Mouse (Mus musculus) stomach, postnatal 0 days (tissue): ENCODE results near the gene Kcne3. TPM values are rescaled to one million over a fixed set of nuclear protein-coding genes. Genes with fewer than 3 reads are reported as not detected.

Experiments used
- ATAC-seq: fragments of 200-750 bp; cut with Nextera tagmentation; 2 replicates; pipeline ENCODE4 v1.8.0; 2017; ENCODE audit not compliant: low FRiP score, low TSS enrichment
- DNase-seq: peaks from one replicate; pipeline ENCODE4 v3.0.0-alpha.2; 2016; ENCODE audit warnings: low spot score
- H3K27ac ChIP-seq: fragments of 300-500 bp; sonication (generic); replicated peaks from 2 replicates; pipeline ENCODE4 v1.5.1; 2014; ENCODE audit warnings: mild to moderate bottlenecking, control low read depth
- H3K27me3 ChIP-seq: fragments of 300-500 bp; sonication (generic); 2 replicates; pipeline ENCODE4 v1.6.1; 2014; ENCODE audit warnings: low read length; ENCODE audit not compliant: control insufficient read depth, insufficient read depth
- H3K36me3 ChIP-seq: fragments of 300-500 bp; sonication (generic); 2 replicates; pipeline ENCODE4 v1.6.1; 2014; ENCODE audit warnings: low read length, mixed read lengths; ENCODE audit not compliant: control insufficient read depth, insufficient read depth
- H3K4me1 ChIP-seq: fragments of 300-500 bp; sonication (generic); replicated peaks from 2 replicates; pipeline ENCODE4 v1.6.1; 2014; ENCODE audit warnings: antibody characterized with exemption; ENCODE audit not compliant: control insufficient read depth, insufficient read depth
- H3K4me2 ChIP-seq: fragments of 300-500 bp; sonication (generic); replicated peaks from 2 replicates; pipeline ENCODE4 v1.6.1; 2014; ENCODE audit warnings: low read depth, mild to moderate bottlenecking, control low read depth, moderate library complexity
- H3K4me3 ChIP-seq: fragments of 300-500 bp; sonication (generic); 2 replicates; pipeline ENCODE4 v1.5.1; 2014; ENCODE audit warnings: low read depth, low read length, control low read depth
- H3K9ac ChIP-seq: fragments of 300-500 bp; sonication (generic); 2 replicates; pipeline ENCODE4 v1.6.1; 2014; ENCODE audit warnings: mild to moderate bottlenecking, low read length, control low read depth, mixed read lengths
- H3K9me3 ChIP-seq: fragments of 300-500 bp; sonication (generic); 2 replicates; pipeline ENCODE4 v1.6.1; 2016; ENCODE audit warnings: low read length; ENCODE audit not compliant: control insufficient read depth
- CTCF ChIP-seq: IDR thresholded peaks from 2 replicates; pipeline ENCODE4 v1.5.1; 2016; ENCODE audit warnings: antibody characterized with exemption, low read depth, mild to moderate bottlenecking, moderate library complexity
- EP300 ChIP-seq: optimal IDR thresholded peaks from 2 replicates; pipeline ENCODE3; 2016; ENCODE audit warnings: antibody characterized with exemption
- WGBS: fragments of 180-500 bp; shearing (Covaris S2); extraction: QIAGEN DNeasy Blood & Tissue Kit; methylation state at CpG from one replicate; pipeline ENCODE4 v1.1.7; 2014; 5-methylcytosine and 5-hydroxymethylcytosine counted together
- polyA plus RNA-seq: library from polyadenylated mRNA; unstranded; fragments of >200 nt; fragmentation: Nextera tagmentation; extraction: Ambion mirVana; gene quantifications from 2 replicates; pipeline ENCODE4 v1.2.1, GENCODE M21; 2015

Kcne3 gene
- polyA plus RNA-seq, 1 experiment from 2014 or later = 4.7 TPM

DNA sequence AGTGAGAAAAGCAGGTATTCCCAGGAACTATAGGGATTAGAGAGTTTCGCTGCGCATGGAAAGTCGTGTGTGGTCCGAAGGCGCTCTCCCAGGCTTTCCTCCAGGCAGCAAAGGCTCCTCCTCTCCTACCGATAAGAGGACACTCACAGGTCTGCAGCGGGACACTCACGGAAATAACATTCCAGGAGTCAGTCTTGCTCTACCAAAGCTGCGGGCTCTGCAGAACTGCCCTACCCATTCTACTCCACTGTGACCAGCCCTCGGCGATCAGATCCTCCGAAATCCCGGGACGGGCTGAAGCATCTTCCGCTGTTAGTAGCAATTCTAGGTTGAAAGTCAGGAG is 2.6 kb downstream of the Kcne3 start:
- Histone ChIP-seq H3K4me2 (peak overlapping the region; percentile 76), H3K9me3 (no peaks in the 10 kb centered on the region), H3K27ac (no peak overlapping the region), H3K4me3 (peak overlapping the region; percentile 30), H3K27me3 (no peaks in the 10 kb centered on the region), H3K4me1 (peaks cover 2% of the 10 kb centered on the region; the same call in 1 of the 2 replicates), H3K36me3 (no peaks in the 10 kb centered on the region), H3K9ac (peak overlapping the region; percentile 36; the same call in 1 of the 2 replicates)
- DNase-seq (peak; percentile 35), ATAC-seq (peak; percentile 27; the same call in 1 of the 2 replicates)
- under 1% methylated on average over 15 of the region's 15 CpGs for WGBS
- TF ChIP-seq CTCF (no peak), EP300 (no peak)

DNA sequence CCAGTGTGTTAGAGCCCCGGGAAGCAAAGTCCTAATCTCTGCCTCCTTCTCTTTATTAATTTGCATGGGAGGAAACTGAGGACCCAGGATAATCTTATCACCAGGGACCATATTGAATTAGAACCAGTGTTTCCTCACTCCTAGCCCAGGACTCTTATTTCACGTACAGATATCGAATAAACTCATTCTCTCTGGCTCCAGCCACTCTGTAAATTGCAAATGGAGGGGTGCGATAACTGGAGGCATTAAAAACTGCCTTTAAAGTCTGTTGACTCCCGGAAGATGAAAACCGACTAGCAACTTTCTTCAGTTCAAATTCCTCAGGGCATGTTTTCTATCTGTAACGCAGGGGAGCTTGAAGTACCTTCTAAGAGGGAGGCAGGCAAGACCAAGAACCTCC is 3.1 kb downstream of the Kcne3 start:
- no peaks in the 10 kb centered on the region for H3K9me3 ChIP-seq
- no peaks in the 10 kb centered on the region for H3K27me3 ChIP-seq
- H3K4me3 ChIP-seq = no peak overlapping the region
- ATAC-seq (no peak), DNase-seq (no peak)
- TF ChIP-seq EP300 (no peak), CTCF (no peak)
- H3K36me3 ChIP-seq = no peaks in the 10 kb centered on the region
- H3K9ac ChIP-seq = no peak overlapping the region
- peaks cover 2% of the 10 kb centered on the region; the same call in 1 of the 2 replicates for H3K4me1 ChIP-seq
- H3K4me2 ChIP-seq = peak overlapping the region; percentile 76
- 49% methylated on average over 7 of the region's 7 CpGs for WGBS
- no peak overlapping the region for H3K27ac ChIP-seq

DNA sequence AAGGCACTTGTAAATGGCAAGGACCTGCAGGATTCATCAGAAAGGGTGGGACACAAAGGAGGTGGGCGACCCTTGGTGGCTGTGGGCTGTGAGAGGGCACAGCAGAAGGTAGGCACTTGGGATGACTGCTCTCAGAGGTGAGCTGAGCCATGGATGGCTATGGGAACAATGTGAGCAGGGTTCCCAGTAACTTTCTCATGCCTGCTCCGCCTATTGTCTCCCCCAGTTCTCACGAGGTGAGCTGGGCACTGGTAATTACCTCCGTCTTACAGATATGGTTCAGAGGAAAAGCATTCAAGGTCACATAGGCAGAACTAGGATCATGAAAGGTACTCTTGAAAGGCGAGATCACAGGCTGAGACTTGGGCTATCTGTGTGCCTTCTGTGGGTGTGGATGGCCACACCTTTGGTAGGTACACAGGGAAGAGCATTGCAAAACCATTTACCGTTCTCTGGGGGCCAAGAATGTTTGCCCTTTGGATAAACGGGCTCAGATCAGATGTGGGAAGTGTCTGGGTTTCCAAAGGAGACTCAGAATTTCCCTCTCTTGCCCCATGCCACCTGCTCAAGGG is 3.6 kb downstream of the Kcne3 start:
- H3K27me3 ChIP-seq = no peaks in the 10 kb centered on the region
- no peak for TF ChIP-seq CTCF
- no peak for TF ChIP-seq EP300
- H3K36me3 ChIP-seq = no peaks in the 10 kb centered on the region
- H3K4me1 ChIP-seq = peaks cover 2% of the 10 kb centered on the region; the same call in 1 of the 2 replicates
- H3K9ac ChIP-seq = no peak overlapping the region
- no peaks in the 10 kb centered on the region for H3K9me3 ChIP-seq
- H3K4me3 ChIP-seq = no peak overlapping the region
- DNase-seq (no peak), ATAC-seq (no peak)
- H3K4me2 ChIP-seq = no peak overlapping the region
- WGBS = 49% methylated on average over 7 of the region's 7 CpGs
- H3K27ac ChIP-seq = no peak overlapping the region

DNA sequence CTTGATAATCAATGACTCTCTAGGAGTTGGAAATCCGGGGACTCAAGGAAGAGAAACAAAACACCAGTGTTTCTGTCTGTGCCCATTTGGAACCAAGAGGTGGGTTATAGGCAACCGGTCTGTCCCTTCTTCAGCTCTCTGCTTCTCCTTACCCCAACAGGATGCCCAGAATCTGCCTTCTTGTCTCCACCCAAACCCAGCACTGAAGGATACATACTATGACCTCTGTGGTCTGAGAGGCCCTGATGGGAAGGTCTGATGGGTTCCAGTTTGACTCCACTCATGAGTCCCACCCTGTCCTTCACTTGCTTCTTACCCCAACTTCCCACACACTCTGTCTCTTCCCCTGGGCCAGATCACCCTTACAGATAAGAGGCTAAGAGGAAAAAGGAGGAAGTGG is 4.9 kb downstream of the Kcne3 start:
- TF ChIP-seq EP300 = no peak
- TF ChIP-seq CTCF = no peak
- ATAC-seq (no peak), DNase-seq (no peak)
- Histone ChIP-seq H3K27me3 (no peaks in the 10 kb centered on the region), H3K27ac (no peak overlapping the region), H3K4me2 (no peak overlapping the region), H3K4me3 (no peak overlapping the region), H3K36me3 (no peaks in the 10 kb centered on the region), H3K9ac (no peak overlapping the region), H3K4me1 (peaks cover 2% of the 10 kb centered on the region; the same call in 1 of the 2 replicates), H3K9me3 (no peaks in the 10 kb centered on the region)
- WGBS = 81% methylated on average over 2 of the region's 2 CpGs

DNA sequence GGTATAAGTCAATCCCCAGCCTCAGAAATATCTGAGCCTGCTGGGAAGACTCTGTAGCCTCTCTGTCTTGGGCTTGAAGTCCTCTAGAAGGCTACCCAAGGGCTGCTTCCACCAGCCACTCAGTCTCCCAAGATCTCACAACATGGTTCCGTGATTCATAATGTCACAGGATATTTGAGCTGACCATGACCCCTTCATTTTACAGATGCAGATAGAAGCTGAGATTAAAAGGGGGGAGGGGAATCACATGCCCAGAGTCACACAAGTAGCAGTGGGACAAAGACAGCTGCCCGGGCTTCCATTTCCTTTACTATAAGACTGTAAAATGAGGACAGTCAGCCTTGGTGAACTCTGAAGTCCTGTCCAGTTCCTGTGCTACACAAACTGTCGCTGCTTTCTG is 5.3 kb downstream of the Kcne3 start:
- no peak for TF ChIP-seq EP300
- WGBS = 73% methylated on average over 3 of the region's 3 CpGs

DNA sequence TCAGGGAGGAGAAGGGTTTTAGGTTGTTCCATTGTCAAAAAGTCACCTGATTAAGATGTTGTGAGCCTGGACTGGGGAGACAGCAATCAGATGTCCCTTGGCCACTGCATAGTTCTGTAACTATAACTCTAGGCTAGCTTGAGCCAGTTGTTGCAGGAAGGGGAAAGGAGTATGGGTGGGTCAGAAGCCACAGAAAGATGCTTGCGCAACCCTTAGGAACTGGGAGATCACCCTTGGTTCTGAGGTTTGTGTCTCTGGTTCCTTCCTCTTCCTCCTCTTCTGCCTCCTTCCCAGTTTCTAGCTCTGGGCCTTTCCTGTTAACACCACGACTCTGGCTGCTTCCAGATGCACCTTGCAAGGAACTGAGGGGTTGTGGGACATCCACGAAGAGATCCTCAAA is 6.1 kb downstream of the Kcne3 start:
- TF ChIP-seq CTCF (no peak), EP300 (no peak)
- 78% methylated on average over 3 of the region's 3 CpGs for WGBS

More for the DNA sequence above, 5.3 kb downstream of the Kcne3 start:
- no peak overlapping the region for H3K4me3 ChIP-seq
- H3K27ac ChIP-seq = no peak overlapping the region
- no peaks in the 10 kb centered on the region for H3K36me3 ChIP-seq
- H3K9me3 ChIP-seq = no peaks in the 10 kb centered on the region
- H3K4me2 ChIP-seq = no peak overlapping the region
- no peaks in the 10 kb centered on the region for H3K27me3 ChIP-seq
- H3K4me1 ChIP-seq = peaks cover 2% of the 10 kb centered on the region; the same call in 1 of the 2 replicates
- no peak for ATAC-seq
- DNase-seq = no peak
- no peak overlapping the region for H3K9ac ChIP-seq

More for the DNA sequence above, 6.1 kb downstream of the Kcne3 start:
- no peak overlapping the region for H3K27ac ChIP-seq
- H3K4me1 ChIP-seq = peaks cover 2% of the 10 kb centered on the region; the same call in 1 of the 2 replicates
- no peak overlapping the region for H3K4me2 ChIP-seq
- no peaks in the 10 kb centered on the region for H3K27me3 ChIP-seq
- ATAC-seq (no peak), DNase-seq (no peak)
- H3K36me3 ChIP-seq = no peaks in the 10 kb centered on the region
- H3K9me3 ChIP-seq = no peaks in the 10 kb centered on the region
- H3K4me3 ChIP-seq = no peak overlapping the region
- no peak overlapping the region for H3K9ac ChIP-seq
